Mouse (Mus musculus): Measurements from ENCODE around the gene B4gat1.

- no peak for TF ChIP-seq ZC3H11A (IDR thresholded peaks at IDR 0.05; ENCODE audit: borderline replicate concordance, low read depth, low read length)
- no peak for TF ChIP-seq ZNF384 (IDR thresholded peaks at IDR 0.05; ENCODE audit: low read depth, low read length)
- no peak for TF ChIP-seq HCFC1 (IDR thresholded peaks at IDR 0.05; ENCODE audit: borderline replicate concordance, insufficient read depth, low read length)
- no peak for TF ChIP-seq MAFK (IDR thresholded peaks at IDR 0.05; ENCODE audit: insufficient read depth, low read depth, low read length)
- TF ChIP-seq CHD2 (IDR thresholded peaks at IDR 0.05; ENCODE audit: low read depth, low read length), result no peak
Observed at GRCm38 (mm10) chr19:5072389-5073019, 33.9 kb downstream of the B4gat1 start.

Measured in ES-E14 (cell line).